Mouse (Mus musculus): ENCODE measurements around the gene Cxadr.

- TF ChIP-seq CTCF (IDR thresholded peaks at IDR 0.05; ENCODE audit: low read depth) (no peak), EP300 (IDR thresholded peaks at IDR 0.05; ENCODE audit: low read depth) (no peak)
Measured at GRCm38 (mm10) chr16:78317960-78318359, 16.7 kb downstream of the Cxadr start.
